Mouse (Mus musculus): ENCODE measurements around the gene Gtf2a2.
"Not testable (repeated sequence)": the region's sequence is repeated elsewhere in the genome, so short reads cannot be mapped to it uniquely, and the experiment has no call there.

Gene Gtf2a2

GRCm38 (mm10) chr9:70022083-70022482, 9.7 kb downstream of the Gtf2a2 start:
- DNase-seq: no peak

- not testable (repeated sequence) for DNase-seq
Measured at GRCm38 (mm10) chr9:70023615-70024014, 11.3 kb downstream of the Gtf2a2 start.

GRCm38 (mm10) chr9:70024648-70025047, 12.3 kb downstream of the Gtf2a2 start:
- DNase-seq: no peak

GRCm38 (mm10) chr9:70025365-70026012, 13.1 kb downstream of the Gtf2a2 start:
- DNase-seq: no peak

- DNase-seq: no peak
Measured at GRCm38 (mm10) chr9:70032167-70032566, 19.8 kb downstream of the Gtf2a2 start.

DNA sequence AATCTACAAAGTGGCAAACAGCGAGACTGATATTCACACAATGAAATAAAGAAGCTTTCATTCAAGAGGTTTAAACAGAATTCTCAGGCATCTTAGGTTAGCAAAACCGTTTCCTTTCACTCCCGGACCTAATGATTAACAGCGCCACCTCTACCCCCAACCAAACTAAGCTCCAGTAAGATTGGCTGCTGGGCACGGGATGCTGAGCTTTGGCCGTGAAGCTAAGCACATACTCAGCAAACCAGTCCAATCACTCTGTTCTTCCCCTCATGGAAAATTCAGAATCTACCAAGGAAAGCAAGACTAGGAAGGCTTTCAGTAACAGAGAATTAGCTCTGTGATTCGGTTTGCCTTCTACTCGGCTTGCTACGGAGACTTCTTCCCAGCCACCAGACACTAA, 20.7 kb downstream of the Gtf2a2 start:
- DNase-seq: no peak

DNA sequence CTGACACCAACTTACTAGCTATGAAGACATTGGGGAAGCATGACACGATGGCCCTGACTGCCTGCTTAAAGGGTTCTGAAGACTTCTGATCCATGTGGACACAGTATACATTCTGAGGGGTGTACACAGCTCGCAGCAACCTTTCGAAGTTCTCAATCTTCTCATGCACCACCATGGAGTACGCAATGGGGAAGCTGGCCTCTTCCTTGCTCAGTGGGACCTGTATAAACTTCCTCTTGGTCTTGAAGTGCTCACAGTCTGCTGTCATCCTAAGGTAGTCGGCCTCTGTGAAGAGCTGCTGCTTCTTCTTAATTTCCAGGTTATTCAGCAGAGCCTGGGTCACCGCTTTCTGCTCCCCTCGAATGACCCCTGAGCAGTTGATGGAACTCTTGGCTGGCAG, 22.4 kb downstream of the Gtf2a2 start:
- no peak for DNase-seq

DNA sequence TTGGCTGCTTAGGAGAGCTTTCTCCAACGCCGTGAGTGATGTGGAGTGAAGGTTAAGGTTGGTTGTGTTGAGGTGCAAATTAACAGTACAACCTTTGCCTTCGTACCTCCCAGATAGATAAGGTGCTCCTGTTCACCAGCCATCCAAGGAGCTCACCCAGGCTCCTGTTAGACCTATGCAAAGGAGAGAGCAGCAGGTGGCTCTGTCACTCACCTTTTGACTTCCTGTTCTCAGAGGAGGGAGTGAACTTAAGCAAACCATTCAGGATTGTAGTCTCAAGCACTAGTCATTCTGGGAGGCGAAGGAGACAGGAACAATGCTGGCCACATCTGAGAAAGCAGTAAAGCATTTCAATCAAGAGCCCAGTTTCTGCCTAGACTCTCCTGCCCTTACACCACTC, 24.3 kb downstream of the Gtf2a2 start:
- DNase-seq: no peak

GRCm38 (mm10) chr9:70037988-70038387, 25.6 kb downstream of the Gtf2a2 start, which contains the start of gene Gcnt3:
Gene Gcnt3 (minus strand): TSS chr9:70038088.
- DNase-seq: no peak

- DNase-seq: no peak
Measured at GRCm38 (mm10) chr9:70039597-70040385, 27.4 kb downstream of the Gtf2a2 start.

- DNase-seq: no peak
Measured at GRCm38 (mm10) chr9:70040570-70040969, 28.2 kb downstream of the Gtf2a2 start.

DNA sequence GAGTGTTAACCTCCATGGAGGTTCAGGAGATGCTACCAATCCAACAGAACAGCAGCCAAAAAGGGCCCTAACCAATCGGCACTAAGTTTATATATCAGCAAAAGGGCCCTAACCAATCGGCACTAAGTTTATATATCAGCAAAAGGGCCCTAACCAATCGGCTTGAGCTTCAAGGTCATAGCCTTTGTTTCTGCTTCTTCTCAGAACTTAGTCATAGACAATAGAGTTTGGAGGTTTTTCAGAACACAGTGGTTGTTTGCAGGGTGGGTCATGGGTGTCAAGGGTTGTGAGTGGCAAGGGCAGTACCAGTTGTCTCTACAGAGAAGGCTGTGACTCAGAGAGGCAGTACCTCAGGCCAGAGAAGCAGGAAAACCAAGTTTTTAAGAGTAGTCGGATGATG, 29.8 kb downstream of the Gtf2a2 start:
- DNase-seq: no peak

GRCm38 (mm10) chr9:70042935-70043334, 30.6 kb downstream of the Gtf2a2 start:
- no peak for DNase-seq

- no peak for DNase-seq
Measured at GRCm38 (mm10) chr9:70044865-70045264, 32.5 kb downstream of the Gtf2a2 start.

- DNase-seq: no peak
Measured at GRCm38 (mm10) chr9:70046255-70046654, 33.9 kb downstream of the Gtf2a2 start.

- no peak for DNase-seq
Measured at GRCm38 (mm10) chr9:70047839-70048238, 35.5 kb downstream of the Gtf2a2 start.

DNA sequence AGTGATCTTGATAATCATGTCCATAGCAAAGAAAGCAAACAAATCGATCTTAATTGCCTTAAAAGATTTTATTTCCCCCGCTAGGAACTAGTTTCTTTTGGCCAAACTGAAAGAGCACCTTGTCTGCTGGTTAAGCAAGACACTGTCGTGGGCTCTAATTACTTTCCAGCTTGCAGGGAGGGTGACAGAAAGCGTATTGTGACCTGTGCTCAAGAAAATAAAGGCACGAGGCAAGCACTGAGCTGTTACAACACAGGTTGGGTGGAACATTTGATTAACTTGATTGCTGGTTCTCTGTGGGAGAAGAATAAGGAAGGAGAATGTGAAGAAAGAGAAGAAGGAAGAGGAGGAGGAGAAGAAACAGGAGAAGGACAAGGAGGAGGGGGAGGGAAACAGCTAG, 35.9 kb downstream of the Gtf2a2 start:
- DNase-seq: no peak

DNA sequence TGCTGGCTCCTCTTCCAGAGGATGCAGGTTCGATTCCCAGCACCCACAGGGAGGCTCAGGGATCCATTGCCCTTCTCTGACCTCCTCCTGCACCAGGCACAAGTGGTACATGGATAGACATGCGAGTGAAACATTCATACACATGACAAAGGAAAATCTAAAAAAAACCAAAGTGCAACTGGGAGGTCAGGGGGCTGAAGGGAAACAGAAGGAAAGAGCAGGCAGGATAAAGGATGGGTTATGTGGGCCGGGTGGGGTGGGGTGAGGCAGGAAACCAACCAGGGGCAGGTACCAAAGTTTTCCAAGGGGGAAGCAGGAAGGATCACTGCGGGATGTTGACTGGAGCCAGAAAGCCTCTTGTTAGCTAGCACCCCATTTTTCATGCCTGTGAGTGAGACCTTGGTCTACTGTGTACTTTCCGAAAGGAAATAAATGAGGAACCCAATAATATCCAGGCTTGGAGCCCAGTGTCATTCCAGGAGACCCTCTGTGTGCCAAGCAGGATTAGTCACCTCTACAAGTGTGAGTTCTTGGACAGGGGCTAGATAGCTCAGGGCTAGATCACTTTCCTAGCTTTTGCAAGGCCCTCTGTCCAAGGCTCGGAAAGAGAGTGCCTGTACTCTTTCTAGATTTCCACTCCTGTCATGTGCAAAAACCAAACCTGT, 36.5 kb downstream of the Gtf2a2 start:
- no peak for DNase-seq

DNA sequence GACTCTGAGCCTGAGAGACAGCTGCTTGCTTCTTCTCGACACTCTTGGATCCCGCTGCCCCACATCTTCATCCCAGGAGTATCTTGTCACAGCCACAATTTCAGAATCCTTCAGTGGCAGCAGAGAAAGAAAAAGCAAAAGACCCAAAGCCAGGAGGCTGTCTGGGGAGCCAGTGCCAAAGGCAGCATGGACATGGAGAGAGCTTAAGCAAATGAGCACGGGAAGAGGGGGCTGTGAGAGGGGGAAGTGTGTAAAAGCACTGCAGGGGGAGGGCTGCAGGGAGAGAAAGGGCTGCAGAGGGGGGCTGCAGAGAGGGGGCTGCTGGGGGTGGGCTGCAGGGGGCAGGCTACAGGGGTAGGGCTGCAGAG, 37.0 kb downstream of the Gtf2a2 start:
- DNase-seq: no peak

GRCm38 (mm10) chr9:70049839-70050238, 37.5 kb downstream of the Gtf2a2 start:
- DNase-seq: no peak

GRCm38 (mm10) chr9:70052730-70053129, 40.4 kb downstream of the Gtf2a2 start:
- DNase-seq: no peak

DNA sequence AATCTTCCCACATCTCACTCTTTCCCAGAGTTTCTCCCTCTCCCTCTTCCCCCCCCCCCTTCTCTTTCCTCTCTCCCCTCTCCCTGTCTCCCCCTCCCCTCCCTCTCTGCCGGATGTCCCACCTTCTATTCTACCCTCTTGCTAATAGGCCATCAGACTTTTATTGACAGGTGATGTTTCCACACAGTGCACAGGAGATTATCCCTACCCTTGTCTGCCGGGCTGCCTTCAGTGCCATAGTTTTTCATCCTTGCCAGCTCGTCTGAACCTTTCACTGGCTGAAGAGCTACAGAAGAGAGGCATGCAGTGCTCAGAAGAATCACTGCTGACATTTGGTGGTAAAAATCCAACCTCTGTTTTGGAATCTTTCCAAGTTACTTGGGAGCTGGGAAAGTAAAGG, 41.1 kb downstream of the Gtf2a2 start:
- no peak for DNase-seq

DNA sequence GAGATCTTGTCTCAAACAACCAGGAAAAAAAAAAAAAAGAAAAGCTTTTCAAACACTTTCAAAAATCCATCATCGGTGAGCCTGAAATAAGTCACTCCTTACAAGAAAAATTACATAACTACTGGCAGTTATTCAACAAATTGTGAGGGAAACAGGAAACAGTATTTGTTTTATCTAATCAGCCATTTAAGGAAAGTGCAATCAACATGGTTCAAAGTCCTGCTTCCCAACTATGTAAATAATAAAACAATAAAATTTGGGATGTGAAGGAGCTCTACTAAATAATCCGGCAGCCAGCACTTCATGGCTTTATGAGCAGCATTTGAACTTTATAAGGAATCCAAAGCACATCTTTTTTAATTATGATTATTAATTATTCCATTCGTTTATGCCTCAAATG, 49.7 kb downstream of the Gtf2a2 start:
- no peak for DNase-seq

DNA sequence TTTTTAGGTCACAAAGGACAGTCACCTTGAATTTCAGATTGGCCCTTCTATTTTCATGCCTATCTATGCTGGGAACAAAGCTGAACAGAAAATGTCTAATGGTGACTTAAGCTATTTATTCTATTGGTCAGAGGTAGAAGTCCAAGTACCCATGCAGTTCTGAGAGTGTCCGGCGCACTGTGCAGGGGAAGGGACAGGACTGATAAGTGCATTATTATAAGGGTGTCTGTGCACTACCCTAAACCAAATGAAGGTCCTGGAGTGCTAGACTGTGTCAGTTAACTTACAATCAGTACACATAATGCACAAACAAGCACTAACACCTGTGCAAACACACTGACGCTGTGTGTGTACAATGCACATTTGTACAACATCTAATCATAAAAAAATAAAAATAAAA, 55.1 kb downstream of the Gtf2a2 start:
- DNase-seq: no peak
